Mouse (Mus musculus): Measurements from ENCODE around the gene Cnnm2. TPM values are rescaled to one million over a fixed set of nuclear protein-coding genes. Genes with fewer than 3 reads are reported as not detected.
A peak's percentile ranks its signal among the peaks of the same experiment; 100 is the strongest.

Cnnm2 gene
- polyA plus RNA-seq, 1 experiment = 5.5 TPM

- H3K27ac ChIP-seq (ENCODE audit: insufficient read depth, low read length) = no peak overlapping the region
- no peaks in the 10 kb centered on the region for H3K27me3 ChIP-seq (ENCODE audit: control insufficient read depth, insufficient read depth, low read length)
- no peak for DNase-seq (ENCODE audit: low read depth in 1 of 2, low spot score in 2 of 2)
- H3K4me1 ChIP-seq (ENCODE audit: control insufficient read depth, insufficient read depth, insufficient read length) = no peaks in the 10 kb centered on the region
- 30% methylated on average over 17 of the region's 17 CpGs for WGBS
- no peaks in the 10 kb centered on the region for H3K36me3 ChIP-seq (ENCODE audit: control insufficient read depth, insufficient read depth, low read length)
- TF ChIP-seq POLR2A (IDR thresholded peaks at IDR 0.05; ENCODE audit: low read depth, low read length) (no peak), CTCF (IDR thresholded peaks at IDR 0.05; ENCODE audit: extremely low read depth, insufficient read depth, insufficient read length, insufficient replicate concordance) (no peak)
- no peak overlapping the region for H3K4me3 ChIP-seq (ENCODE audit: extremely low read depth, insufficient read depth, insufficient read length)
Observed at GRCm38 (mm10) chr19:46863236-46863927, 102.0 kb downstream of the Cnnm2 start.

- no peak overlapping the region for H3K27ac ChIP-seq (ENCODE audit: insufficient read depth, low read length)
- no peak overlapping the region for H3K4me3 ChIP-seq (ENCODE audit: extremely low read depth, insufficient read depth, insufficient read length)
- 28% methylated on average over 6 of the region's 6 CpGs for WGBS
- no peaks in the 10 kb centered on the region for H3K27me3 ChIP-seq (ENCODE audit: control insufficient read depth, insufficient read depth, low read length)
- H3K4me1 ChIP-seq (ENCODE audit: control insufficient read depth, insufficient read depth, insufficient read length) = no peaks in the 10 kb centered on the region; the same call in 1 of the 2 replicates
- TF ChIP-seq CTCF (IDR thresholded peaks at IDR 0.05; ENCODE audit: extremely low read depth, insufficient read depth, insufficient read length, insufficient replicate concordance) = no peak
- TF ChIP-seq POLR2A (IDR thresholded peaks at IDR 0.05; ENCODE audit: low read depth, low read length) = no peak
- no peak for DNase-seq (ENCODE audit: low read depth in 1 of 2, low spot score in 2 of 2)
- no peaks in the 10 kb centered on the region for H3K36me3 ChIP-seq (ENCODE audit: control insufficient read depth, insufficient read depth, low read length)
Observed at GRCm38 (mm10) chr19:46864079-46864478, 102.7 kb downstream of the Cnnm2 start.

DNA sequence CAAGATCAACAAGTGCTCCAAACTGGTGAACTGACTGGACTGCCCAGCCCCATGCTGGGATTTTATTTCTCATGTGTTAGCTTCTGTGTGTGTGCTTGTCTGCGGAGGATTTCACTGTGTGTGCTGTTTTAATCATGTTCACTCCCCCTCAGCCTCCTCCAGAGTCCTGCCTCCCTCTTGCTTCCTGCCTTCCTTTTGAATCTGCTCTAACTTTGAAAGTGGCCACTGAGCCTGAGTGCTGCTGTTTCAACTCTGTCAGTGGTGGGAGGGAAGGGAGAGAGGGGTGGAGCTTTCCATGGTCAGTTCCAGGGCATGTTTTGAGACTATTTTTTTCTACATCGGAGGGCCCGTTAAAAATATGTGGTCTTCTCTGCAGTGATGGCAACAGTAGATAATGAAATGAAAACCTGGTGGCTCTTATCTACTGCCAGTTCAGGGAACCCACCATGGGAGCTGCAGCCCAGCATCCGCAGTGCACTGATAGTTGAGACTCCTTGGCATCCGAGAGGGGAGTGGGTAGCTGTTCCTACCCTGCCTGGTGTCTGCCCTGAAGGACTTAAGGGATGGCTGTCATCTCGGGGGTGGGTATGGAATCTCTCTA, 103.4 kb downstream of the Cnnm2 start:
- no peak for TF ChIP-seq CTCF (IDR thresholded peaks at IDR 0.05; ENCODE audit: extremely low read depth, insufficient read depth, insufficient read length, insufficient replicate concordance)
- no peak for TF ChIP-seq POLR2A (IDR thresholded peaks at IDR 0.05; ENCODE audit: low read depth, low read length)
- Histone ChIP-seq H3K36me3 (ENCODE audit: control insufficient read depth, insufficient read depth, low read length) (no peaks in the 10 kb centered on the region), H3K27ac (ENCODE audit: insufficient read depth, low read length) (no peak overlapping the region), H3K27me3 (ENCODE audit: control insufficient read depth, insufficient read depth, low read length) (no peaks in the 10 kb centered on the region), H3K4me3 (ENCODE audit: extremely low read depth, insufficient read depth, insufficient read length) (no peak overlapping the region), H3K4me1 (ENCODE audit: control insufficient read depth, insufficient read depth, insufficient read length) (peaks cover 2% of the 10 kb centered on the region; the same call in 1 of the 2 replicates)
- no peak for DNase-seq (ENCODE audit: low read depth in 1 of 2, low spot score in 2 of 2)
- 48% methylated on average over 6 of the region's 6 CpGs for WGBS

- no peak overlapping the region for H3K4me3 ChIP-seq (ENCODE audit: extremely low read depth, insufficient read depth, insufficient read length)
- no peak for DNase-seq (ENCODE audit: low read depth in 1 of 2, low spot score in 2 of 2)
- no peak overlapping the region for H3K27ac ChIP-seq (ENCODE audit: insufficient read depth, low read length)
- WGBS = 61% methylated on average over 4 of the region's 4 CpGs
- no peaks in the 10 kb centered on the region for H3K36me3 ChIP-seq (ENCODE audit: control insufficient read depth, insufficient read depth, low read length)
- TF ChIP-seq POLR2A (IDR thresholded peaks at IDR 0.05; ENCODE audit: low read depth, low read length) = no peak
- TF ChIP-seq CTCF (IDR thresholded peaks at IDR 0.05; ENCODE audit: extremely low read depth, insufficient read depth, insufficient read length, insufficient replicate concordance) = no peak
- peaks cover 2% of the 10 kb centered on the region; the same call in 1 of the 2 replicates for H3K4me1 ChIP-seq (ENCODE audit: control insufficient read depth, insufficient read depth, insufficient read length)
- no peaks in the 10 kb centered on the region for H3K27me3 ChIP-seq (ENCODE audit: control insufficient read depth, insufficient read depth, low read length)
Observed at GRCm38 (mm10) chr19:46865381-46865780, 104.0 kb downstream of the Cnnm2 start.

DNA sequence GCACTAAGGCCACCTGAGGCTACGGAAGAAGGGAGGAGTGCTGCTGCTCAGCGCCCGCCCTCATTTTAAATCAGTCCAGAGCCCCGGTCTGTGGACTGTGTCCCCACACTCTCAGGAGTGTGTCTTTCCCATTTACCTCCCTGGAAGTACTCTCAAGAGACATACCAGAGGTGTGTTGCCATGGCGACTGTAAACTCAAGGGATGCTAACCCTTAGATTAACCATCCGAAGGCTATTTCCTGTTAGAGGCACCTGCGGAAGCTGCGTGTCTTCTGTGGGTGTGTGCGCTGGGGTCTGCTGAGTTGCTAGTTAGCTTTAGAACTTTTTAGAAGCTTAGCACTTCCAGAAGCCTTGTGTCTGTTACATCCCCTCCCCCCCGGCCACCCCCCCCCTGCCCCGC, 107.7 kb downstream of the Cnnm2 start:
- no peaks in the 10 kb centered on the region for H3K36me3 ChIP-seq (ENCODE audit: control insufficient read depth, insufficient read depth, low read length)
- H3K4me3 ChIP-seq (ENCODE audit: extremely low read depth, insufficient read depth, insufficient read length) = no peak overlapping the region
- no peak for TF ChIP-seq CTCF (IDR thresholded peaks at IDR 0.05; ENCODE audit: extremely low read depth, insufficient read depth, insufficient read length, insufficient replicate concordance)
- TF ChIP-seq POLR2A (IDR thresholded peaks at IDR 0.05; ENCODE audit: low read depth, low read length) = no peak
- H3K27ac ChIP-seq (ENCODE audit: insufficient read depth, low read length) = no peak overlapping the region
- peaks cover 2% of the 10 kb centered on the region; the same call in 1 of the 2 replicates for H3K4me1 ChIP-seq (ENCODE audit: control insufficient read depth, insufficient read depth, insufficient read length)
- no peaks in the 10 kb centered on the region for H3K27me3 ChIP-seq (ENCODE audit: control insufficient read depth, insufficient read depth, low read length)
- 26% methylated on average over 11 of the region's 11 CpGs for WGBS
- DNase-seq (ENCODE audit: low read depth in 1 of 2, low spot score in 2 of 2) = no peak

DNA sequence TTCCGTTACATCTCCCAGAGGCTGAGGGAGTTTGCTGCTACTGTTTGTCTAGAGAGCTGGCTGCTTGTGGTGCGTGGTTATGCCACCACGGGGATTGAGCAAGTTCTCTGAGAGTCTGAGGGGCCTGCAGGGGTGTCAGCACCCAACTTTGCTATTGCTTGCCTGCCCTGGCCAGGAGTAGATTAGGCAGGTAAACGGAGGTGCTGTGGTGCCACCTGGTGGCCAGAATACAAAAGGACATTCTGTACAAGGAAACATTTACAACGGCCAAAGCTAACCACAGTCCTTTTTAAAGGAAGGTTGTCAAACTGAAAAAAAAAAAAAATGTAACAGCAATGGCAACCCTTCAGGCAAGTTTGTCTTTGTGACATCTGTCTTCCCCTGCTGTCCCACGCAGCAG, 108.1 kb downstream of the Cnnm2 start:
- TF ChIP-seq CTCF (IDR thresholded peaks at IDR 0.05; ENCODE audit: extremely low read depth, insufficient read depth, insufficient read length, insufficient replicate concordance) (peak; percentile 81; the same call in 1 of the 2 replicates), POLR2A (IDR thresholded peaks at IDR 0.05; ENCODE audit: low read depth, low read length) (no peak)
- DNase-seq (ENCODE audit: low read depth in 1 of 2, low spot score in 2 of 2) = peak; percentile 61 to 75
- H3K27me3 ChIP-seq (ENCODE audit: control insufficient read depth, insufficient read depth, low read length) = no peaks in the 10 kb centered on the region
- 6% methylated on average over 6 of the region's 6 CpGs for WGBS
- peaks cover 2% of the 10 kb centered on the region; the same call in 1 of the 2 replicates for H3K4me1 ChIP-seq (ENCODE audit: control insufficient read depth, insufficient read depth, insufficient read length)
- no peak overlapping the region for H3K4me3 ChIP-seq (ENCODE audit: extremely low read depth, insufficient read depth, insufficient read length)
- no peaks in the 10 kb centered on the region for H3K36me3 ChIP-seq (ENCODE audit: control insufficient read depth, insufficient read depth, low read length)
- no peak overlapping the region for H3K27ac ChIP-seq (ENCODE audit: insufficient read depth, low read length)

GRCm38 (mm10) chr19:46871096-46871495, 109.7 kb downstream of the Cnnm2 start:
- H3K4me1 ChIP-seq (ENCODE audit: control insufficient read depth, insufficient read depth, insufficient read length) = peaks cover 2% of the 10 kb centered on the region; the same call in 1 of the 2 replicates
- no peaks in the 10 kb centered on the region for H3K27me3 ChIP-seq (ENCODE audit: control insufficient read depth, insufficient read depth, low read length)
- 91% methylated on average over 4 of the region's 4 CpGs for WGBS
- no peak overlapping the region for H3K27ac ChIP-seq (ENCODE audit: insufficient read depth, low read length)
- H3K4me3 ChIP-seq (ENCODE audit: extremely low read depth, insufficient read depth, insufficient read length) = no peak overlapping the region
- H3K36me3 ChIP-seq (ENCODE audit: control insufficient read depth, insufficient read depth, low read length) = no peaks in the 10 kb centered on the region
- TF ChIP-seq POLR2A (IDR thresholded peaks at IDR 0.05; ENCODE audit: low read depth, low read length) = no peak
- TF ChIP-seq CTCF (IDR thresholded peaks at IDR 0.05; ENCODE audit: extremely low read depth, insufficient read depth, insufficient read length, insufficient replicate concordance) = no peak
- DNase-seq (ENCODE audit: low read depth in 1 of 2, low spot score in 2 of 2) = no peak

Measured in spleen, adult 2 months (tissue).